Mouse (Mus musculus): ENCODE measurements around the gene Crocc.

The Crocc gene

DNA sequence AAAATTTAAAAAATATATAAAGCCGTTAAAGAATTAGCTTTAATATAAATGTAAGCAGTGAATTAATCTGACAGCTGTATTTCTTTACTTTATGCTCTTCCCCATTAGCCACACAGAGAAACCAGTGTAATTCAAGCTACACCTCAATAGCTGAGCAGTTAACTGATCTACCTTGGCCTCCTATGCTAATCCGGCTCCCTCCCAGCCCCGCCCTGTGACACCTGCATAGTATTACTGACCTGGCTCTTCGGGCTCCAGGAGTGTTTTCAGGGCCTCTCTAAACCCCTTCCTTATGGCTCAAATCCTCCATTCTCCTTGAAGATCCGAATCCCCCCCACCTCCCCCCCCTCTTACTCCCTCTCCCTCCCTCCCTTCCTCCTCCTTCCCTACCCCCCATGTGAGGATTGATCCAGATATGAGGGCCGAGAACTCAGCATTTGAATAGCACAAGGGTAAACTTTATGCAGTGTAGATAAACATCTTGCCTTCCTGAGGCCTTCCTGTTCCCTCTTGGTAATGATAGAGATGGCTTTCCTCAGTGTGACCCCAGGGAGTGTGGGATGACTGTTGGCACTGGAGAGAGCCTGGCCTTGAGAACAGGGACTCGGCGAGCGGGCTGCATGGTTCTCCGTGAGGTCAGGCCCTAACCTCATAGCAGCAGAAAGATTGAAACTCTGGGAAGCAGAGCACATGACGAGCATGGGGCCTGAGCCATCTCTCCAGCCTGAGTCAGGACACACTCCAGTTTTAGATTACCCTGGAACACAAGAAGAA, 92.8 kb downstream of the Crocc start:
- H3K36me3 ChIP-seq (ENCODE audit: control insufficient read depth, insufficient read depth, low read length, poor library complexity, severe bottlenecking), result peaks cover 16% of the 10 kb centered on the region
- no peaks in the 10 kb centered on the region for H3K27me3 ChIP-seq (ENCODE audit: control insufficient read depth, insufficient read depth, low read length, poor library complexity, severe bottlenecking)
- DNase-seq (ENCODE audit: low read depth, low spot score), result no peak
